Mouse (Mus musculus) heart, adult 2 months (tissue): Measurements from ENCODE around the gene Kcnk4. TPM values are rescaled to one million over a fixed set of nuclear protein-coding genes. Genes with fewer than 3 reads are reported as not detected.

ENCODE experiments used
- DNase-seq, 2 experiments: peaks; one replicate each; pipeline ENCODE4 v3.0.0; 2021
- H3K27ac ChIP-seq: fragments of 200-600 bp; 2 replicates; pipeline ENCODE4 v1.8.1; 2022
- H3K27me3 ChIP-seq: fragments of 200-500 bp; 2 replicates; pipeline ENCODE4 v1.6.1; 2012; ENCODE audit warnings: mild to moderate bottlenecking, low read length, inconsistent platforms, mixed read lengths; ENCODE audit not compliant: control insufficient read depth, insufficient read depth
- H3K36me3 ChIP-seq: fragments of 200-500 bp; 2 replicates; pipeline ENCODE4 v1.6.1; 2012; ENCODE audit warnings: low read length, inconsistent platforms; ENCODE audit not compliant: control insufficient read depth, insufficient read depth
- H3K4me1 ChIP-seq: fragments of 200-500 bp; 2 replicates; pipeline ENCODE4 v1.6.1; 2011; ENCODE audit warnings: low read length; ENCODE audit not compliant: control insufficient read depth, insufficient read depth
- H3K4me3 ChIP-seq: fragments of 200-600 bp; 2 replicates; pipeline ENCODE4 v1.8.1; 2022
- H3K79me2 ChIP-seq: fragments of 200-500 bp; replicated peaks from 2 replicates; pipeline ENCODE4 v1.6.1; 2012; ENCODE audit warnings: mild to moderate bottlenecking, inconsistent platforms, low read length, moderate library complexity, mixed read lengths; ENCODE audit not compliant: control insufficient read depth, insufficient read depth
- H3K9ac ChIP-seq: fragments of 200-500 bp; 2 replicates; pipeline ENCODE4 v1.6.1; 2012; ENCODE audit warnings: low read depth, mild to moderate bottlenecking, control low read depth, inconsistent platforms, low read length, mixed read lengths
- CTCF ChIP-seq: fragments of 200-600 bp; IDR thresholded peaks from 2 replicates; pipeline ENCODE4 v1.8.1; 2022; ENCODE audit warnings: antibody characterized with exemption, mild to moderate bottlenecking, moderate library complexity
- EP300 ChIP-seq: fragments of 200-500 bp; IDR thresholded peaks from 2 replicates; pipeline ENCODE4 v1.6.1; 2011; ENCODE audit warnings: low read depth, low read length, control low read depth; ENCODE audit not compliant: insufficient read depth
- POLR2A ChIP-seq: fragments of 200-500 bp; IDR thresholded peaks from 2 replicates; pipeline ENCODE4 v1.6.1; 2011; ENCODE audit warnings: mild to moderate bottlenecking, low read depth, low read length, control low read depth; ENCODE audit not compliant: insufficient read depth
- WGBS: fragments of 180-500 bp; shearing (Covaris S2); methylation state at CpG from one replicate; pipeline ENCODE4 v1.1.7; 2018; 5-methylcytosine and 5-hydroxymethylcytosine counted together
- intact Hi-C: fragments of 180-260 bp; cut with DNase I; formaldehyde crosslinking; loops from one replicate; pipeline ENCODE4 v1.15.1; 2025
- microRNA-seq, 2 experiments: library from miRNA; unstranded; fragments of <30 nt; microRNA quantifications; one replicate each; pipeline ENCODE4 v1.2.0; 2021
- polyA plus RNA-seq: library from polyadenylated mRNA; depleted of rRNA; stranded (reverse); fragments of >200 nt; gene quantifications from 2 replicates; pipeline ENCODE4 v1.2.3, GENCODE M21; 2012; rRNA removed
- total RNA-seq, 2 experiments: library from RNA; stranded (reverse); gene quantifications; 2 replicates each; pipeline ENCODE4 v1.2.3; 2021

Gene Kcnk4
- total and polyA plus RNA-seq, 3 experiments = 0.21 TPM; not detected in 2

DNA sequence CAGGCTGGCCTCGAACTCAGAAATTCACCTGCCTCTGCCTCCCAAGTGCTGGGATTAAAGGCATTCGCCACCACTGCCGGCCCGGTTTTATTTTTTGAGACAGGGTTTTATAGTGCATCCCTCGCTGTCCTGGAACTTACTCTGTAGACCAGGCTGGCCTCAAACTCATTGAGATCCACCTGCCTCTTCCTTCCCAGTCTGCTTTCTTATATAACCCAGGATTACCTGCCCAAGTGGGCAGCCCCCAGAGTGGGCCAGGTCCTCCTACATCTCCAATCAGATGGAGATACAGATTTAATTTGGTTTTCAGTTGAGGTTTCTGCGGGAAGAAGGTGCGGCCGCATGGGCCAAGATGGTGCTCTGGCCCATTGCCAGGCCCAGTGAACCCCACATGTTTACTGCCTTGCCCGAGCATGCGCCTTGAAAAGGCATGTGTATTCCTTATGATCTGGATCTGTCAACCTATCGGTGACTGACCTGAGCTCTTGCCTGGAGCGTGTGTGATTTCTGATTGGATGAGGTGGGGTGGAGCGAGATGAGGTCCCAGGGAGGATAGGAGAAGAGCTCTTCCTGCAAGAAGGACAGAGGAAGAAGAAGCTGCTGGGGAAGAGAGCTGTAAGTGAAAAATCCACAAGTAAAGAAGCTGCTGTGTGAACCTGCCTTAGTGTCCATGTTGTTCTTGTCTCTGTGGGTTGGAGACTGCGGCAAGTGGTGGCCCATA lies 40.4 kb downstream of the Kcnk4 start:
- H3K27ac ChIP-seq = no peak overlapping the region
- peaks cover 1% of the 10 kb centered on the region; the same call in 1 of the 2 replicates for H3K4me1 ChIP-seq
- H3K27me3 ChIP-seq = no peaks in the 10 kb centered on the region
- TF ChIP-seq EP300 = no peak
- no peak for TF ChIP-seq POLR2A
- no peak for TF ChIP-seq CTCF
- DNase-seq = no peak
- H3K9ac ChIP-seq = no peak overlapping the region
- intact Hi-C loops = no loop called here
- H3K36me3 ChIP-seq = no peaks in the 10 kb centered on the region
- H3K79me2 ChIP-seq = no peaks in the 10 kb centered on the region
- WGBS = 93% methylated on average over 14 of the region's 14 CpGs
- H3K4me3 ChIP-seq = no peak overlapping the region

DNA sequence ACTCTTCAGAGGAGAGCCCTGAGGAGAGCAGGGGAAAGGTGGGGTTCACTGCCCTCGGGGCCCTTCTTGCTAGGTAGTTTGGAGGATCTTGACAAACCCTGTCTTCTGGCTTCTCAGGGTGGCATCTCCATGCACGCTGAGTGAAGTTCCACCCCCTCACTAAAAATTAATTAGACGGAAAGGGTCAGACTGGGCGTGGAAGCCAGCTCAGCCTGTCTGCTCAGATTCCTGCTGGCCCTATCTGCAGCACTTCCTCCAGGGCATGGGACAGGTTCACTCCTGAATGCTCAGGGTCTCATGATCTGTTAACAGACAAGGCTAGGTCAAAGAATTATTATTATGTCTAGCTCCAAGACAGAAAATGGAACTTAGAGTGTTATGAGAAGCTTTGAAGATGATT lies 41.8 kb downstream of the Kcnk4 start:
- intact Hi-C loops = no loop called here
- no peak for TF ChIP-seq POLR2A
- Histone ChIP-seq H3K27ac (no peak overlapping the region), H3K4me3 (no peak overlapping the region), H3K9ac (no peak overlapping the region), H3K79me2 (no peaks in the 10 kb centered on the region), H3K27me3 (no peaks in the 10 kb centered on the region), H3K36me3 (no peaks in the 10 kb centered on the region), H3K4me1 (peaks cover 1% of the 10 kb centered on the region; the same call in 1 of the 2 replicates)
- 60% methylated on average over 4 of the region's 4 CpGs for WGBS
- DNase-seq = no peak

DNA sequence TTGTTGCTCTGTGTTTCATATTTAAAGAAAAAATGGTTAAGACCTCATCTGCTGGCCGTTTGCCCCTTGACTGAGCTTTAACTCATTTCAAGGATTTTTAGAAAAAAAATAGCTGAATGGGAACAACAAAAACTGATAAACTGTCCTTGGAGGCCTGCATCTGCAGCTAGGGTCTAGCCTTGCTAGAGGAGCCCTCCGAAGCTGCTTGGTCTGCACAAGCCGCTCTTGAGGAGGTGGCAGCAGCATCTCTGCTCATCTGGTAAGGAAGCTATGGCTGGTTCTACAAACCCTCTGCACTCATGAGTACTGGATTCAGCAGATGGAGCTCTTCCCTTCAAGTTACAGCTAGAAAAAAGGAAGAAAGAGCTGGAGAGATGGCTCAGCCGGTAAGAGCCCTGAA lies 56.4 kb downstream of the Kcnk4 start:
- no peaks in the 10 kb centered on the region for H3K79me2 ChIP-seq
- H3K9ac ChIP-seq = no peak overlapping the region
- no peaks in the 10 kb centered on the region for H3K36me3 ChIP-seq
- no peak overlapping the region for H3K27ac ChIP-seq
- intact Hi-C loops = no loop called here
- 71% methylated on average over 4 of the region's 4 CpGs for WGBS
- H3K4me1 ChIP-seq = no peaks in the 10 kb centered on the region
- no peak for TF ChIP-seq POLR2A
- TF ChIP-seq CTCF = no peak
- TF ChIP-seq EP300 = no peak
- H3K4me3 ChIP-seq = no peak overlapping the region
- no peak for DNase-seq
- H3K27me3 ChIP-seq = no peaks in the 10 kb centered on the region

DNA sequence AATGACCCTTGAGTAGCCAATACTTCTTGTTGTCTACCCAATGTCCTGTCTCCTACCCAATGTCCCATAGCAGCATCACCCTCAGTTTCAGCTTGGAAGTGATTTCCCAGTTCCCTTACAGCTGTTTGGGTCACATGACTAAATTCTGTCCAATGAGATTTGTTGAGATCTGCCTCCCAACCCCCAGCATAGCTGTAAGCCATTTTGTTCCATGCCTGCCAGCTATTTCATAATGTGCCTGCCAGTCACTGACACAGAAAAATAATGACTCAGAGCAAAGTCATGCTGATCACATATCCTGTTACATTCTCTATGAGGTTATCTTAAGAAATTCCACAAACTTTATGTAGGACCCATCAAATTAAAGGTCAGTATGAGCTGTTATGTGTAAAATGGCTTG lies 57.5 kb downstream of the Kcnk4 start:
- no peak overlapping the region for H3K4me3 ChIP-seq
- no peaks in the 10 kb centered on the region for H3K79me2 ChIP-seq
- no peak for TF ChIP-seq EP300
- intact Hi-C loops = no loop called here
- no peak overlapping the region for H3K9ac ChIP-seq
- no peak overlapping the region for H3K27ac ChIP-seq
- H3K27me3 ChIP-seq = no peaks in the 10 kb centered on the region
- H3K36me3 ChIP-seq = no peaks in the 10 kb centered on the region
- no peak for DNase-seq
- H3K4me1 ChIP-seq = peaks cover 2% of the 10 kb centered on the region; the same call in 1 of the 2 replicates

DNA sequence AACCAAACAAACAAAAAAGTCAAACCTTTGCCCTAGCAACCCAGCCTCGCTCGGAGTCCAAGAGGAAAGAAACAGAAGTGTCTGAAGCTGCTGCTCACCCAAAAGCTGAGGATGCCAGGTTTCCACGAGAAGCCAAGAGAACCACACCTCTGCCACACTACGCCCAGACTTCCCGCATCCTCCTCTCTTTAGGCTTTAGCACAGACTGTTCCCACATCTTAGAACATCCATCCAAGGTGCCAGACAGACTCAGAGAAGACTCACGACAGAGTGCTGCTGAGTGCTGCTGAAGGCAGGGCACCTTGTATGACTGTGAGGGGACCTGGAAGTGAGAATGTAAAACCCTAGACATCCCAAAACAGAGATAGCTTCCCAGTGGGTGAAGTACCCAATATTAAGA lies 58.5 kb downstream of the Kcnk4 start:
- Histone ChIP-seq H3K36me3 (no peaks in the 10 kb centered on the region), H3K79me2 (no peaks in the 10 kb centered on the region), H3K4me3 (no peak overlapping the region), H3K27ac (no peak overlapping the region), H3K27me3 (no peaks in the 10 kb centered on the region), H3K4me1 (peaks cover 6% of the 10 kb centered on the region), H3K9ac (no peak overlapping the region)
- 88% methylated on average over 6 of the region's 6 CpGs for WGBS
- intact Hi-C loops = no loop called here
- TF ChIP-seq CTCF = no peak
- no peak for TF ChIP-seq POLR2A
- no peak for TF ChIP-seq EP300
- DNase-seq = no peak

DNA sequence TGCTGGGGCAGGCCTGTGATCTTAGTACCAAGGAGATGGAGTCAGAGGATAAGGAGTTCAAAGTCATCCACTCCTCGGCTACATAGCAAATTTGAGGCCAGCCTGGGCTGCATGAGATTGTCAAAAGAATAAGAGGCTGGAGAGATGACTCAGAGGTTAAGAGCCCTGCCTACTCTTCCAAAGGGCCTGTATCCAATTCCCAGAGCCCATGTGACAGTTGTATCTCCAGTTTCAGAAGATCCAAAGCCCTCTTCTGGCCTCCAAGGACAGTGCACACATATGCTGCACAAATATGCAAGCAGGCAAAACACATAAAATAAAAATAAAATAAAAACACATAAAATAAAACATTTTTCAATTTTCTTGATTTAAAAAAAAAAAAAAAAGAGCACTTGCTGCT lies 60.1 kb downstream of the Kcnk4 start:
- H3K4me3 ChIP-seq = no peak overlapping the region
- intact Hi-C loops = no loop called here
- no peaks in the 10 kb centered on the region for H3K36me3 ChIP-seq
- H3K27ac ChIP-seq = no peak overlapping the region
- 90% methylated on average over 1 of the region's 1 CpGs for WGBS
- no peak overlapping the region for H3K9ac ChIP-seq
- no peak for TF ChIP-seq EP300
- no peak for TF ChIP-seq CTCF
- no peak for TF ChIP-seq POLR2A
- H3K79me2 ChIP-seq = no peaks in the 10 kb centered on the region
- H3K27me3 ChIP-seq = no peaks in the 10 kb centered on the region
- H3K4me1 ChIP-seq = peaks cover 6% of the 10 kb centered on the region
- DNase-seq = no peak

Small RNAs within 50 kb of the gene (microRNA-seq; reads per million reads assigned to microRNA genes)
- 5.0 to 7.9 reads per million in 2 experiments for gene Mir6990

Other genes with a start within 250 kb of the Kcnk4 start
- 10 to 100 TPM; 15.9 to 17.9 TPM for gene Rps6ka4, start 93.9 kb downstream of the Kcnk4 start, total RNA-seq
- 11.8 and 12.9 TPM in 2 replicates for gene Rps6ka4, start 93.9 kb downstream of the Kcnk4 start, polyA plus RNA-seq
- gene Ccdc88b, start 76.3 kb downstream of the Kcnk4 start, total RNA-seq = 1 to 10 TPM in 1 of 2 experiments, under 1 TPM in 1; 0.86 to 1.0 TPM
- gene Ccdc88b, start 76.3 kb downstream of the Kcnk4 start, polyA plus RNA-seq = 0.94 and 1.8 TPM in 2 replicates
- 10 to 100 TPM; 32.0 to 38.5 TPM for gene Trmt112, start 24.8 kb downstream of the Kcnk4 start, total RNA-seq
- 67.9 and 71.5 TPM in 2 replicates for gene Trmt112, start 24.8 kb downstream of the Kcnk4 start, polyA plus RNA-seq
- gene Prdx5, start 24.4 kb downstream of the Kcnk4 start, total RNA-seq = 100 to 1,000 TPM; 651 to 766 TPM
- 411 and 490 TPM in 2 replicates for gene Prdx5, start 24.4 kb downstream of the Kcnk4 start, polyA plus RNA-seq
- 100 to 1,000 TPM; 156 to 180 TPM for gene Esrra, start 12.7 kb downstream of the Kcnk4 start, total RNA-seq
- gene Esrra, start 12.7 kb downstream of the Kcnk4 start, polyA plus RNA-seq = 135 and 152 TPM in 2 replicates
- gene Catsperz, start 9.1 kb downstream of the Kcnk4 start, total RNA-seq = not detected
- 0.23 and 0.64 TPM in 2 replicates for gene Catsperz, start 9.1 kb downstream of the Kcnk4 start, polyA plus RNA-seq
- 10 to 100 TPM; 21.1 to 25.8 TPM for gene Bad, start 7.3 kb upstream of the Kcnk4 start, total RNA-seq
- gene Bad, start 7.3 kb upstream of the Kcnk4 start, polyA plus RNA-seq = 30.6 and 33.5 TPM in 2 replicates
- gene Gpr137, start 8.0 kb upstream of the Kcnk4 start, total RNA-seq = 10 to 100 TPM; 34.1 to 35.4 TPM
- gene Gpr137, start 8.0 kb upstream of the Kcnk4 start, polyA plus RNA-seq = 53.4 and 60.4 TPM in 2 replicates
- gene Ppp1r14b, start 40.5 kb upstream of the Kcnk4 start, total RNA-seq = 10 to 100 TPM; 85.8 to 91.0 TPM
- gene Ppp1r14b, start 40.5 kb upstream of the Kcnk4 start, polyA plus RNA-seq = 42.3 and 56.8 TPM in 2 replicates
- 10 to 100 TPM; 14.6 to 15.2 TPM for gene Plcb3, start 42.0 kb upstream of the Kcnk4 start, total RNA-seq
- 27.5 and 33.7 TPM in 2 replicates for gene Plcb3, start 42.0 kb upstream of the Kcnk4 start, polyA plus RNA-seq
- 10 to 100 TPM; 23.2 to 24.7 TPM for gene Fkbp2, start 46.0 kb upstream of the Kcnk4 start, total RNA-seq
- gene Fkbp2, start 46.0 kb upstream of the Kcnk4 start, polyA plus RNA-seq = 21.1 and 27.6 TPM in 2 replicates
- 100 to 1,000 TPM; 413 to 501 TPM for gene Vegfb, start 53.1 kb upstream of the Kcnk4 start, total RNA-seq
- 257 and 355 TPM in 2 replicates for gene Vegfb, start 53.1 kb upstream of the Kcnk4 start, polyA plus RNA-seq
- gene Dnajc4, start 58.1 kb upstream of the Kcnk4 start, total RNA-seq = 10 to 100 TPM; 45.6 to 57.4 TPM
- gene Dnajc4, start 58.1 kb upstream of the Kcnk4 start, polyA plus RNA-seq = 57.6 and 68.4 TPM in 2 replicates
- gene Nudt22, start 61.6 kb upstream of the Kcnk4 start, total RNA-seq = 10 to 100 TPM; 25.5 to 33.6 TPM
- 44.5 and 47.4 TPM in 2 replicates for gene Nudt22, start 61.6 kb upstream of the Kcnk4 start, polyA plus RNA-seq
- gene Trpt1, start 61.6 kb upstream of the Kcnk4 start, total RNA-seq = 10 to 100 TPM; 20.7 to 26.3 TPM
- 26.4 and 30.7 TPM in 2 replicates for gene Trpt1, start 61.6 kb upstream of the Kcnk4 start, polyA plus RNA-seq
- gene Fermt3, start 85.0 kb upstream of the Kcnk4 start, total RNA-seq = 1 to 10 TPM; 5.2 to 9.0 TPM
- 4.7 and 7.8 TPM in 2 replicates for gene Fermt3, start 85.0 kb upstream of the Kcnk4 start, polyA plus RNA-seq
- gene Stip1, start 105.5 kb upstream of the Kcnk4 start, total RNA-seq = 100 to 1,000 TPM; 117 to 121 TPM
- gene Stip1, start 105.5 kb upstream of the Kcnk4 start, polyA plus RNA-seq = 49.9 and 80.2 TPM in 2 replicates
- 100 to 1,000 TPM; 262 to 309 TPM for gene Macrod1, start 122.3 kb upstream of the Kcnk4 start, total RNA-seq
- gene Macrod1, start 122.3 kb upstream of the Kcnk4 start, polyA plus RNA-seq = 260 and 278 TPM in 2 replicates
- gene Flrt1, start 171.2 kb upstream of the Kcnk4 start, total RNA-seq = 1 to 10 TPM; 1.1 to 1.2 TPM
- 0.84 and 0.94 TPM in 2 replicates for gene Flrt1, start 171.2 kb upstream of the Kcnk4 start, polyA plus RNA-seq